Mouse (Mus musculus) midbrain, embryonic 13.5 days (tissue): ENCODE data around the gene Strn. TPM values are rescaled to one million over a fixed set of nuclear protein-coding genes. Genes with fewer than 3 reads are reported as not detected.
"Not testable (repeated sequence)": the region's sequence is repeated elsewhere in the genome, so short reads cannot be mapped to it uniquely, and the experiment has no call there.

Source experiments
- ATAC-seq: fragments of 200-750 bp; cut with Nextera tagmentation; 2 replicates; pipeline ENCODE4 v1.8.0; 2017; ENCODE audit warnings: mild to moderate bottlenecking, moderate TSS enrichment, moderate library complexity
- H3K27ac ChIP-seq: fragments of 300-500 bp; sonication (generic); 2 replicates; pipeline ENCODE4 v1.5.1; 2015; ENCODE audit warnings: inconsistent platforms, mild to moderate bottlenecking, moderate library complexity
- H3K27me3 ChIP-seq: fragments of 300-500 bp; sonication (generic); 2 replicates; pipeline ENCODE4 v1.6.1; 2015; ENCODE audit warnings: mild to moderate bottlenecking, inconsistent platforms
- H3K36me3 ChIP-seq: fragments of 300-500 bp; sonication (generic); 2 replicates; pipeline ENCODE4 v1.6.1; 2015; ENCODE audit warnings: mild to moderate bottlenecking, inconsistent platforms
- H3K4me1 ChIP-seq: fragments of 300-500 bp; sonication (generic); replicated peaks from 2 replicates; pipeline ENCODE4 v1.6.1; 2015; ENCODE audit warnings: inconsistent platforms
- H3K4me2 ChIP-seq: fragments of 300-500 bp; sonication (generic); replicated peaks from 2 replicates; pipeline ENCODE4 v1.6.1; 2015; ENCODE audit warnings: moderate library complexity, mild to moderate bottlenecking, inconsistent platforms
- H3K4me3 ChIP-seq: fragments of 300-500 bp; sonication (generic); replicated peaks from 2 replicates; pipeline ENCODE4 v1.5.1; 2015; ENCODE audit warnings: mild to moderate bottlenecking, inconsistent platforms
- H3K9ac ChIP-seq: fragments of 300-500 bp; sonication (generic); replicated peaks from 2 replicates; pipeline ENCODE4 v1.6.1; 2015; ENCODE audit warnings: mild to moderate bottlenecking, inconsistent platforms
- H3K9me3 ChIP-seq: fragments of 300-500 bp; sonication (generic); 2 replicates; pipeline ENCODE4 v1.6.1; 2016; ENCODE audit warnings: mild to moderate bottlenecking, inconsistent platforms
- WGBS: fragments of 180-500 bp; shearing (Covaris S2); methylation state at CpG from one replicate; pipeline ENCODE4 v1.1.7; 2015; 5-methylcytosine and 5-hydroxymethylcytosine counted together
- polyA plus RNA-seq: library from polyadenylated mRNA; unstranded; fragments of >200 nt; fragmentation: Nextera tagmentation; extraction: Ambion mirVana; gene quantifications from 2 replicates; pipeline ENCODE4 v1.2.1, GENCODE M21; 2015

Strn gene
- polyA plus RNA-seq, 1 experiment from 2014 or later = 5.0 TPM

DNA sequence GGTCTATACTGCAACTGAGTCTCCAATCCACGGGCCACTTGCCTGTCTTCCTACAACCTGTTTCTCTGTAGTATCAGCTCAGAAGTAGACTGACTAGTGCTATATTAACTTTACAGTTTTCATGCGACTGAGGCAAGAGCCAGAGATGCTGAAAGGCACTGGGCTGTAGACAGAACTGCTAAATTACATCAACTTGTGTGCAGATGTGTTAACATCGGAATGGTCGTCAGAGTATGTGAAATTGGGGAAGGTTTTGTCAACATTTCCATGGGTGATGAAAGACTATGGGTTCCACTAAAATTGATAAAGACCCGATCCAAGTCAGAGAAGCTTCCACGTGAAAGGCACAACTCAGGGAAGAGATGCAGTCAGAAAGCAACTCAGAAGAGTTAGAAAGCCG is 34.0 kb downstream of the Strn start:
- ATAC-seq = no peak
- no peak overlapping the region for H3K27ac ChIP-seq
- H3K4me1 ChIP-seq = no peaks in the 10 kb centered on the region
- H3K4me2 ChIP-seq = no peak overlapping the region
- no peak overlapping the region for H3K4me3 ChIP-seq
- H3K9me3 ChIP-seq = peaks cover 5% of the 10 kb centered on the region; the same call in 1 of the 2 replicates
- 94% methylated on average over 7 of the region's 7 CpGs for WGBS
- H3K27me3 ChIP-seq = no peaks in the 10 kb centered on the region
- peaks cover 12% of the 10 kb centered on the region; the same call in 1 of the 2 replicates for H3K36me3 ChIP-seq
- H3K9ac ChIP-seq = no peak overlapping the region

DNA sequence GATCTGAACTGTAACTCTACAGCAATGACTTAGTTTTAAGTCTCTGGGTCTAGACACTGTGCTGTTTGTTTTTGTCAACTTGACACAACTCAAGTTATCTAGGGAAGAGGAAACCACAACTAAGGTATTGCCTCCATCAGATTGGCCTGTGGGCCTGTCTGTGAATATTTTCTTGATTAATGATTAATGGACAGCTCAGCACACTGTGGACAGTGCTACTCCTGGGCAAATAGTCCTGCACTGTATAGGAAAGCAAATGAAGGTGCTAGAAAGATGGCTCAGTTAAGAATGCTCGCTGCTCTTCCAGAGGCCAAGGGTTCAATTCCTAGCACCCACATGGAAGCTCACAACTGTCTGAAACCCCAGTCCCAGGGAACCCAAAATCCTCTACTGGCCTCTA is 38.0 kb downstream of the Strn start:
- H3K4me2 ChIP-seq = no peak overlapping the region
- no peak overlapping the region for H3K27ac ChIP-seq
- H3K9me3 ChIP-seq = no peaks in the 10 kb centered on the region
- WGBS = 89% methylated on average over 1 of the region's 1 CpGs
- H3K4me3 ChIP-seq = no peak overlapping the region
- no peak for ATAC-seq
- no peak overlapping the region for H3K9ac ChIP-seq
- H3K4me1 ChIP-seq = no peaks in the 10 kb centered on the region
- no peaks in the 10 kb centered on the region for H3K27me3 ChIP-seq
- peaks cover 5% of the 10 kb centered on the region; the same call in 1 of the 2 replicates for H3K36me3 ChIP-seq

DNA sequence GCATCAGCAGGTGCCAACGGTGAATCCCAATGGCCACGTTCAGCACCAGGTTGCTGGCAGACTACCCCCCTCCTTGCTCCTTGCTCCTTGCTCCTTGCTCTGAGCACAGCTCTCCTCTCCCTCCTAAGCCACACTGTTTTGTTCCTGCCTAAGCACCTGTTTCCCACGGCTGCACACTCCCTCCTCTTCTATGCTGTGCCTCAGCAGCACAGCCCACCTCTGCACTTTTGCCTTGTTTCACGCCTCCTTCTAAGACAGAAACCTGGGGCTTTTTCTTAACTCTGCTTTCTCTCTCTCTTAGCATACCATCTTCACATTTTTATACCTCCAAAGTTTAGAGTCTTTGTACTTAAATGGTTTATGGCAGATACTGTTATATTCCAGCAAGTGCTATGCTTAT is 39.5 kb downstream of the Strn start:
- Histone ChIP-seq H3K4me3 (no peak overlapping the region), H3K9me3 (no peaks in the 10 kb centered on the region), H3K27me3 (no peaks in the 10 kb centered on the region), H3K4me1 (no peaks in the 10 kb centered on the region), H3K4me2 (no peak overlapping the region), H3K27ac (no peak overlapping the region), H3K36me3 (no peaks in the 10 kb centered on the region), H3K9ac (no peak overlapping the region)
- ATAC-seq = no peak
- 87% methylated on average over 4 of the region's 4 CpGs for WGBS

- H3K4me1 ChIP-seq = no peaks in the 10 kb centered on the region
- no peak overlapping the region for H3K27ac ChIP-seq
- H3K4me3 ChIP-seq = no peak overlapping the region
- WGBS = 71% methylated on average over 5 of the region's 5 CpGs
- no peak for ATAC-seq
- no peaks in the 10 kb centered on the region for H3K27me3 ChIP-seq
- H3K4me2 ChIP-seq = no peak overlapping the region
- no peaks in the 10 kb centered on the region for H3K9me3 ChIP-seq
- H3K9ac ChIP-seq = no peak overlapping the region
- no peaks in the 10 kb centered on the region for H3K36me3 ChIP-seq
These were observed 40.1 kb downstream of the Strn start for GRCm38 (mm10) chr17:78696922-78697321.

- not testable (repeated sequence) for H3K27ac ChIP-seq, H3K4me2 ChIP-seq, H3K4me3 ChIP-seq, H3K4me1 ChIP-seq, H3K9ac ChIP-seq, ATAC-seq, H3K27me3 ChIP-seq
- Histone ChIP-seq H3K9me3 (0 out of 2 replicates have a peak, but pooled peaks cover 10% of the 10 kb centered on the region), H3K36me3 (peaks cover 23% of the 10 kb centered on the region)
- 96% methylated on average over 3 of the region's 3 CpGs for WGBS
These were observed 47.8 kb downstream of the Strn start for GRCm38 (mm10) chr17:78689231-78689630.

DNA sequence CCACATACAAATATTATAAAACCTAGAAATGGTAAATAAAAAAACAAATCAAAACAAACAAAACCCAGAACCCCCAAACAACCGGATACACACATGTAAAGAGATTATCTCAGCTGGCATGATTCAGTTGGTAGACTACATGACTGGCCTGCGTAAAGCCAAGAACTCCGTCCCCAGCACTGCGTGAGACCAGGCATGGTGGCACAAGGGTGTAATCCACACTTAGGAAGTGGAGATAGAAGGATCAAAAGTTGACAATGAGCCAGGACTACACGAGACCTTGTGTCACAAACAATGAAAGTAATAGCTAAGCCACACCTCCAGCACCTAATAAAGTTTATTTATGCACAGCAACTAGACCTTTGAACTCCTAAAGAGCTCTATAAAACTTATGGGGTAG is 49.0 kb downstream of the Strn start:
- Histone ChIP-seq H3K9ac (no peak overlapping the region), H3K36me3 (peaks cover 23% of the 10 kb centered on the region), H3K4me2 (no peak overlapping the region), H3K4me3 (no peak overlapping the region), H3K27ac (no peak overlapping the region), H3K4me1 (no peaks in the 10 kb centered on the region), H3K9me3 (0 out of 2 replicates have a peak, but pooled peaks cover 10% of the 10 kb centered on the region), H3K27me3 (no peaks in the 10 kb centered on the region)
- 87% methylated on average over 5 of the region's 5 CpGs for WGBS
- no peak for ATAC-seq

GRCm38 (mm10) chr17:78685004-78685403 is 52.0 kb downstream of the Strn start:
- Histone ChIP-seq H3K4me2 (no peak overlapping the region), H3K9me3 (no peaks in the 10 kb centered on the region), H3K27ac (no peak overlapping the region), H3K36me3 (peaks cover 12% of the 10 kb centered on the region), H3K4me3 (no peak overlapping the region), H3K9ac (no peak overlapping the region), H3K27me3 (no peaks in the 10 kb centered on the region), H3K4me1 (no peaks in the 10 kb centered on the region)
- ATAC-seq = no peak
- WGBS = 94% methylated on average over 5 of the region's 5 CpGs

- H3K9ac ChIP-seq = no peak overlapping the region
- no peaks in the 10 kb centered on the region for H3K27me3 ChIP-seq
- no peaks in the 10 kb centered on the region for H3K9me3 ChIP-seq
- no peak overlapping the region for H3K27ac ChIP-seq
- WGBS = 82% methylated on average over 6 of the region's 6 CpGs
- H3K36me3 ChIP-seq = peaks cover 10% of the 10 kb centered on the region
- H3K4me2 ChIP-seq = no peak overlapping the region
- no peaks in the 10 kb centered on the region for H3K4me1 ChIP-seq
- no peak for ATAC-seq
- no peak overlapping the region for H3K4me3 ChIP-seq
These were observed 54.6 kb downstream of the Strn start for GRCm38 (mm10) chr17:78682351-78682750.

DNA sequence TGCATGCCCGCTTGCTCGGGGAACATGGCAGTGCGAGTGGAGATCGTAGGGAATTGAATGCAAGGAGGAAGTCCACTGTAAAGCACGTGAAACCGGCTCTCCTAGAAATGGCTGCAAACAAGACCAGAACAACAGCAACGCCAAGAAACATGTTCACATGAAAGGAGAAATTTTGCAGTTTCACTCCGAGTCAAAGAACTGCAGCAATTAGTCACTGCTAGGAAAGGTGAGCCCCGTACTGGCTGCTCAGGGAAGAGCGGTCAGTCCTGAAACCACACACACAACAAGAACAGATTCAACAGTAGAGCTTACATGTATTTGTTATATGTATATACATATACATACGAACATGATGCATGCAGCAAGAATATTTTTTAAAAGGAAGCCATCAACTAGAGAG is 57.5 kb downstream of the Strn start:
- no peak for ATAC-seq
- no peak overlapping the region for H3K4me2 ChIP-seq
- H3K9ac ChIP-seq = no peak overlapping the region
- no peaks in the 10 kb centered on the region for H3K27me3 ChIP-seq
- H3K36me3 ChIP-seq = peaks cover 13% of the 10 kb centered on the region
- no peaks in the 10 kb centered on the region for H3K9me3 ChIP-seq
- H3K4me1 ChIP-seq = no peaks in the 10 kb centered on the region
- H3K27ac ChIP-seq = no peak overlapping the region
- 93% methylated on average over 11 of the region's 11 CpGs for WGBS
- no peak overlapping the region for H3K4me3 ChIP-seq

DNA sequence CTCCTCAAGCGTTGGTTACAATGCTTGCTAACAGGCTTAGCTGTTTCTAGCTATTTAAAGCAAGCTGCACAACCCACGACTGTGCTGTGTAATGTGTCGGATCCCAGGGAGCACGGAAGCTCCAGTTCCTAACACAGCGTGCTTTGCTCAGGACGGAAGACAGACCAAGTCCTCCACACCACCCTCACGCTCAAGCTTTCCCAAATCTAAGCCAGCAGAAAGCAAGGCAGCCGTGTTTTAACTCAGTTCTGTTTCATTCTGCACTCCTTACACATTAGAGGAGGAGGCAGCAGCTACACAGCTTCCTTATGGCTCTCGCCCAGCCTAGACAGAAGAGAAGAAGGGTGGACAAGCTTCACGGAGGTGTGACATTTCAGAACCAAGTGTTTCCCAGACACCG is 60.2 kb downstream of the Strn start:
- Histone ChIP-seq H3K9ac (no peak overlapping the region), H3K27me3 (no peaks in the 10 kb centered on the region), H3K4me2 (no peak overlapping the region), H3K27ac (no peak overlapping the region), H3K9me3 (no peaks in the 10 kb centered on the region), H3K36me3 (peaks cover 13% of the 10 kb centered on the region), H3K4me3 (no peak overlapping the region), H3K4me1 (no peaks in the 10 kb centered on the region)
- no peak for ATAC-seq
- 90% methylated on average over 11 of the region's 11 CpGs for WGBS

- Histone ChIP-seq H3K4me2 (no peak overlapping the region), H3K36me3 (peaks cover 74% of the 10 kb centered on the region), H3K9me3 (peaks cover under 1% of the 10 kb centered on the region; the same call in 1 of the 2 replicates), H3K27ac (no peak overlapping the region), H3K4me1 (no peaks in the 10 kb centered on the region), H3K4me3 (no peak overlapping the region), H3K27me3 (no peaks in the 10 kb centered on the region), H3K9ac (no peak overlapping the region)
- no peak for ATAC-seq
- 88% methylated on average over 9 of the region's 9 CpGs for WGBS
These were observed 71.9 kb downstream of the Strn start for GRCm38 (mm10) chr17:78664962-78665545.

DNA sequence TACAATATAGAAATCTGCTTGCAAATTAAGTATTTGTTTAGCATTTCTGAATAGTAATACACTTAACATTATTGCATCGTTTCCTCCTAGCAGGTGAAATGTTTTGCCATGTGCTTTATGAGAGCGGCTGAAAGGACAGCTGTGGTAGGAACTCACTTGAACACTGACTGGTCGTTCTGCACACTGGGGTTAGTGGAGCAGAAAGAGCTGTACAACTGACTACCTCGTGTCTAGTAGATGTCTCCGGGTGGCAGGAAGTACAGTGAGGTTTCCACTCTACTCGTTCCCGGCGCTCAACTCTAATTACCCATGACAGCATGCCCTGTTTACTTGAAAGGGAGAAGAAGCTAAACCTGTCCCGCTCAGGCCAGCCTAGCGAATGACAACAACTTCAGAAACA is 82.2 kb downstream of the Strn start:
- no peak overlapping the region for H3K4me2 ChIP-seq
- H3K9ac ChIP-seq = no peak overlapping the region
- no peak overlapping the region for H3K27ac ChIP-seq
- no peaks in the 10 kb centered on the region for H3K4me1 ChIP-seq
- ATAC-seq = no peak
- H3K36me3 ChIP-seq = peaks cover 58% of the 10 kb centered on the region
- no peaks in the 10 kb centered on the region for H3K27me3 ChIP-seq
- H3K9me3 ChIP-seq = peaks cover under 1% of the 10 kb centered on the region; the same call in 1 of the 2 replicates
- WGBS = 84% methylated on average over 10 of the region's 10 CpGs
- no peak overlapping the region for H3K4me3 ChIP-seq
